In genomic region chr19:23140689-23141317, GRCm38 (mm10) we compare ENCODE assay signal across 8 mouse cellular contexts. TPM values are rescaled to one million over a fixed set of nuclear protein-coding genes. Genes with fewer than 3 reads are reported as not detected.
DNase-seq lines count a peak whose midpoint lies in the region; ATAC-seq and TF ChIP-seq lines count a peak whose summit lies in the region.

Gene Klf9 (plus strand): TSS chr19:23141226.

- under 1% methylated on average over 52 of the region's 52 CpGs for WGBS in heart, embryonic 12.5 days
- WGBS in kidney, embryonic 16.5 days = under 1% methylated on average over 42 of the region's 52 CpGs
- WGBS in liver, adult 2 months = under 1% methylated on average over 52 of the region's 52 CpGs

- H3K4me3 ChIP-seq in C2C12 (ENCODE audit: insufficient read depth, poor library complexity, severe bottlenecking) = peak within 1 kb of the TSS; percentile 49
- H3K4me3 ChIP-seq in heart, embryonic 12.5 days = peak within 1 kb of the TSS; percentile 75
- H3K4me3 ChIP-seq in kidney, embryonic 16.5 days (ENCODE audit: low read length) = peak within 1 kb of the TSS; percentile 54
- peak within 1 kb of the TSS; percentile 90 for H3K4me3 ChIP-seq in liver, adult 2 months (ENCODE audit: insufficient read depth, low read depth, low read length)

- no peaks in the 10 kb centered on the region for H3K27me3 ChIP-seq in C2C12 (ENCODE audit: control insufficient read depth, insufficient read depth, insufficient read length)
- peaks cover 16% of the 10 kb centered on the region; the same call in 1 of the 2 replicates for H3K27me3 ChIP-seq in heart, embryonic 12.5 days (replicated peaks)
- H3K27me3 ChIP-seq in kidney, embryonic 16.5 days (ENCODE audit: insufficient read depth, low read length) = peaks cover 11% of the 10 kb centered on the region; the same call in 1 of the 2 replicates
- no peaks in the 10 kb centered on the region for H3K27me3 ChIP-seq in liver, adult 2 months (ENCODE audit: control insufficient read depth, insufficient read depth, low read length)

- no peak for TF ChIP-seq CTCF in C2C12 (IDR thresholded peaks at IDR 0.05; ENCODE audit: control insufficient read depth, insufficient read depth, insufficient read length)
- TF ChIP-seq CTCF in liver, adult 2 months (IDR thresholded peaks at IDR 0.05; ENCODE audit: low read depth, low read length) = no peak

- H3K4me2 ChIP-seq in heart, embryonic 12.5 days = peak within 1 kb of the TSS; percentile 94
- H3K4me2 ChIP-seq in kidney, embryonic 16.5 days (replicated peaks; ENCODE audit: low read depth, low read length) = peak within 1 kb of the TSS; percentile 96

- peaks cover 3% of the 10 kb centered on the region for H3K79me3 ChIP-seq in C2C12 (ENCODE audit: low read depth)

- peak; percentile 91 for ATAC-seq in heart, embryonic 12.5 days (ENCODE audit: insufficient number of reproducible peaks, low FRiP score)
- ATAC-seq in kidney, embryonic 16.5 days (ENCODE audit: low FRiP score, low TSS enrichment) = peak; percentile 94
- ATAC-seq in monocyte, adult 5-6 weeks (replicated peaks; ENCODE audit: insufficient number of reproducible peaks, low FRiP score, low TSS enrichment, poor library complexity, severe bottlenecking) = peak; percentile 84

- peaks cover 29% of the 10 kb centered on the region for H3K79me2 ChIP-seq in C2C12 (ENCODE audit: control insufficient read depth, insufficient read depth)
- H3K79me2 ChIP-seq in liver, adult 2 months (ENCODE audit: control insufficient read depth, insufficient read depth, low read length) = peaks cover 40% of the 10 kb centered on the region

- no peaks in the 10 kb centered on the region for H3K36me3 ChIP-seq in C2C12 (ENCODE audit: control insufficient read depth, insufficient read depth)
- H3K36me3 ChIP-seq in heart, embryonic 12.5 days = no peaks in the 10 kb centered on the region
- H3K36me3 ChIP-seq in kidney, embryonic 16.5 days (ENCODE audit: insufficient read depth, low read length) = no peaks in the 10 kb centered on the region
- H3K36me3 ChIP-seq in liver, adult 2 months (ENCODE audit: control insufficient read depth, insufficient read depth, low read length) = peaks cover 2% of the 10 kb centered on the region

- H3K9me3 ChIP-seq in heart, embryonic 12.5 days (replicated peaks) = no peaks in the 10 kb centered on the region
- no peaks in the 10 kb centered on the region for H3K9me3 ChIP-seq in kidney, embryonic 16.5 days (ENCODE audit: low read length)

- peak; percentile 77 for DNase-seq in c-Kit-negative CD71-positive TER-119-positive erythroid progenitor cells, embryonic 14.5 days (ENCODE audit: low read depth, low spot score)
- DNase-seq in fat pad, adult 2 months (ENCODE audit: extremely low read depth, low read depth, low spot score) = peak; percentile 82
- DNase-seq in liver, adult 2 months (ENCODE audit: extremely low read depth, low read depth, low spot score) = peak; percentile 99
- DNase-seq in spleen, postnatal 4 days (ENCODE audit: low spot score in 2 of 2) = peak; percentile 81 to 90

- H3K4me1 ChIP-seq in heart, embryonic 12.5 days (replicated peaks) = peaks cover 28% of the 10 kb centered on the region
- H3K4me1 ChIP-seq in kidney, embryonic 16.5 days (ENCODE audit: insufficient read depth, low read length) = peaks cover 13% of the 10 kb centered on the region
- peaks cover 13% of the 10 kb centered on the region; the same call in 1 of the 2 replicates for H3K4me1 ChIP-seq in liver, adult 2 months (ENCODE audit: control insufficient read depth, insufficient read depth, low read length)

- peak; percentile 97 for TF ChIP-seq POLR2A in liver, adult 2 months (IDR thresholded peaks at IDR 0.05; ENCODE audit: extremely low read depth, insufficient read depth, low read length)

- H3K9ac ChIP-seq in heart, embryonic 12.5 days = peak within 1 kb of the TSS; percentile 76
- H3K9ac ChIP-seq in kidney, embryonic 16.5 days (replicated peaks; ENCODE audit: low read length) = peak within 1 kb of the TSS; percentile 78
- H3K9ac ChIP-seq in liver, adult 2 months (ENCODE audit: low read depth, low read length) = peak within 1 kb of the TSS; percentile 99

- peak within 1 kb of the TSS; percentile 87 for H3K27ac ChIP-seq in heart, embryonic 12.5 days (ENCODE audit: poor library complexity, severe bottlenecking)
- H3K27ac ChIP-seq in kidney, embryonic 16.5 days (ENCODE audit: low read length) = peak within 1 kb of the TSS; percentile 59
- peak within 1 kb of the TSS; percentile 91 for H3K27ac ChIP-seq in liver, adult 2 months (replicated peaks; ENCODE audit: insufficient read depth, low read depth, low read length)

- H3ac ChIP-seq in C2C12 (ENCODE audit: control insufficient read depth, insufficient read length, low read depth) = peak within 1 kb of the TSS; percentile 77

TF ChIP-seq in C2C12, 6 proteins besides CTCF, POLR2A, EP300 and RAD21:
- TF ChIP-seq CEBPB (IDR thresholded peaks at IDR 0.05; ENCODE audit: low read depth) (no peak), MAX (IDR thresholded peaks at IDR 0.05) (peak; percentile 84), USF1 (IDR thresholded peaks at IDR 0.05; ENCODE audit: low read depth) (peak; percentile 11)

RNA-seq across cellular contexts. Expression of gene Klf9, which starts in this region (rescaled TPM):
- 2.5 TPM for polyA plus RNA-seq in C2C12 (2012; fragmentation: generic; extraction: Trizol)
- polyA plus RNA-seq in heart, embryonic 12.5 days (2016; fragmentation: Nextera tagmentation; extraction: Ambion mirVana) = 2.1 TPM in 2 replicates
- 5.8 and 6.5 TPM in 2 replicates for polyA plus RNA-seq in kidney, embryonic 16.5 days (2015; fragmentation: Nextera tagmentation; extraction: Ambion mirVana)
- total RNA-seq in liver, adult 2 months (2014; rRNA removed) = 75.0 and 81.6 TPM in 2 replicates
- 32.4 and 32.7 TPM in 2 replicates for polyA plus RNA-seq in liver, adult 2 months (2012; rRNA removed)
- total RNA-seq in monocyte, adult 5-6 weeks (2017) = 24.5 to 29.0 TPM (median 24.6 TPM) in 3 replicates

Comparison
In these comparisons a context has a peak if more than half of its experiments do, and no peak if none do; other contexts are left out.
1. Peak in every context shown above with its lines: DNase-seq, ATAC-seq, H3K4me3 ChIP-seq and H3K27ac ChIP-seq.